18 mouse cellular contexts compared by ENCODE assay signal in the genomic region with DNA sequence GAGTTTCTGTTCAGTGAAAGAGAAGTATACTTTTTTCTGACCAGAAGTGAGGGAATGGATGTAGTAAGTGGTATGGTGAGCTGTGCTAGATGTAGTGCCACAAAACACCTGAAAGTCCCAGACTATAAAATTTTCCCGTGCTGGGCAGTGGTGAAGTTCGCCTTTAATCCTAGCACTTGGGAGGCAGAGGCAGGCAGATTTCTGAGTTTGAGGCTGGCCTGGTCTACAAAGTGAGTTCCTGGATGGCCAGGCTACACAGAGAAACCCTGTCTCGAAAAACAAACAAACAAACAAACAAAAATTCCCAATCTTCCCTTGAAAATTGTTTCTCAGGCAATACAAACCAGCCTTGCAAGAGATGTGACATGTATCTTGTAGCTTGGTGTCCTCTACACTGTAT. TPM values are rescaled to one million over a fixed set of nuclear protein-coding genes. Genes with fewer than 3 reads are reported as not detected.
"Had no signal": no experiment of that assay in that cellular context is flagged by ENCODE, and none has a peak within 500 bp of the region (broad histone marks: within the 10 kb centered on the region; RNA-seq: fewer than 3 reads in every experiment).

No protein-coding gene starts in this region.

RNA-seq across cellular contexts. Expression of gene Zfp534, which starts 54.9 kb away (rescaled TPM):
- polyA plus RNA-seq: cerebellum, adult 2 months; cortical plate, adult 2 months; embryonic facial prominence, embryonic 10.5 days; embryonic facial prominence, embryonic 11.5 days; embryonic facial prominence, embryonic 12.5 days; embryonic facial prominence, embryonic 13.5 days; embryonic facial prominence, embryonic 14.5 days; embryonic facial prominence, embryonic 15.5 days; forebrain, embryonic 10.5 days; forebrain, embryonic 11.5 days; forebrain, embryonic 12.5 days; forebrain, embryonic 13.5 days; forebrain, embryonic 14.5 days; forebrain, embryonic 15.5 days; forebrain, embryonic 16.5 days; forebrain, postnatal 0 days; frontal cortex, adult 2 months; gonadal fat pad, adult 2 months had no signal
